Mouse (Mus musculus) cerebellum, postnatal 14 days (tissue): ENCODE measurements around the gene Ptprd.

Source experiments
- DNase-seq, 2 experiments: peaks; one replicate each; pipeline ENCODE4 v3.0.0; 2021; ENCODE audit warnings: mixed read lengths in 2 of 2

Gene Ptprd

GRCm38 (mm10) chr4:76865585-76865984, 1346.2 kb downstream of the Ptprd start:
- DNase-seq: no peak

GRCm38 (mm10) chr4:76846265-76846664, 1365.5 kb downstream of the Ptprd start:
- peak in 1 of 2 experiments; percentile 5 for DNase-seq

GRCm38 (mm10) chr4:76839016-76839415, 1372.7 kb downstream of the Ptprd start:
- DNase-seq: no peak

DNA sequence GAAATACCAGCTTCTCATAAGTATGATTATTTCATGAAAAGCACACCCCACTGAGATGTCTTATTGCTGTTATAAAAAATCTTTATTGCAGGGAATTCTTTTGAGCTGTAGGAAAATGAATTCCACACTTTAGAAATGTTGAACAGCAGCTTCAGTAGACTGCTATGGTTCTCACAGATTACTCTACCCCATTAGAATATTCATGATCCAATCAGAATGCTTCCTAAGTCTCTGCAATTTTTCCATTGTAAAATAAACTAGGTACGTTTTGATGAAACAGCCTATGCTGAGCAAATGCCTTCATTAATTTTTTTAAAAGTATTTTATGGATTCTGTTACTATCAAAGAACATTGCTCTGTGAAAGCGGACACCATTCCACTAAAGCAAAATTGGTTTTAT, 1399.6 kb downstream of the Ptprd start:
- no peak for DNase-seq

DNA sequence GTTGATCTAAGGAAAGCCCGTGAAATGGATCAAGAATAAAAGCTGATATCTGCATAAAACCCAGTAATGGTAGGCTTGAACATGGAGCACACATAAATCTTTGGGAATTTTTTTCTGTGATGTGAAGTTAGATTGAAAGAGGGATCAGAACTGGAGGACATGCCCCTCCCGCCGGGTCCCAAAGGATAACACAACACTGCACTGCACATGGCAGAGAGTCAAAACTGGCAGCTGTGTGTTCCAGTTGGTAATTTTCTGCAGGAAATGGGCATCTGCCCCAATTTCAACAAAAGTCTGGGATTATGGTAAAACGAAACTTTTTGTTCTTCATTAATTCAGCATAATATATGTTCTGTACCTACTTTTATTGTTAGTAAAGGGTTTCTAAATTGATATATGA, 1409.1 kb downstream of the Ptprd start:
- peak; percentile 6 to 9 for DNase-seq

DNA sequence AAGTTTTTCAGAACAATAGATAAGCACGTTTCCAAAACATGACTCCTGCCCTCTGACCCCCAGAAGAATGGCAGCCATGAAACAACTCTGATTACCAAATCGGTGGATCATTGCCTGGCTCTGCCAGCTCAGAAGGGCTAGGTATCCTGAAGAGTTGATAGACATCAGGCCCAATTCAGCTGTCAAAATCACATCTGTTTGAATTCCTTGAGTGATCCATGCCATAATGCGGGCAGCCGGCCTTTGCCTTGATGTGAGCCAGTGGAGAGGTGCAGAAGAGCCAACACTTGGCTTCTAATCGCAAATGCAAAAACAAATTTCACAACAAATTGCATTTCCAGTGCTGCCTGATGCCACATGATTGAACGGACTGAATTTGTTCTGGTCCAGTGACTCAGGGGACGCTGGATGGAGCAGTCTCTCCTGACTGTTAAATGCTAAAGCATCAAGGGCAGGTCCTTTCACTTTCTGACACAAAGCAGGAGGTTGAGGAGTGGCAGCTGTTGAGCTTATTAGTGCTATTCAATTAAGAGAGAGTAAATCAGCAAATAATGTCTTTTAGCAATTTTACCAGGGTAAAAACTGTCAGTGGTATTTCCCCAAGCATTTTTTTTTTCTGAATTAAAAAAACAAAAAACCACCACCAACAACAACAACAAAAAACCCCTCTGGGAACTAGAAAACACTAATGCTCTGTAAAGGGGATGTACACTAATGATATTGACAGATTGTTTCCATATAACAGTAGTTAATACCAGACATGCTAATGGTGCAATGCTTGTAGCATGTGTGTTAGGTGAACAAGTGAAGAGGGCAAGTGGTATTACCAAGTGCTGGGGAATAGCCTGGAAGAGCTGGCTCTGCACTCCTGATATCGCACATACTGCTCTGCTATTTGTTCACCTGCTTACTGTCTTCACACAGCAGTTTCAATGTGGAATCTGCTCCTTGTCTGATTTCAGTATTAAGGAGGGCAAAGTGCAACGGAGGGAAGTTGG, 1413.5 kb downstream of the Ptprd start:
- peak; percentile 5 to 8 for DNase-seq

DNA sequence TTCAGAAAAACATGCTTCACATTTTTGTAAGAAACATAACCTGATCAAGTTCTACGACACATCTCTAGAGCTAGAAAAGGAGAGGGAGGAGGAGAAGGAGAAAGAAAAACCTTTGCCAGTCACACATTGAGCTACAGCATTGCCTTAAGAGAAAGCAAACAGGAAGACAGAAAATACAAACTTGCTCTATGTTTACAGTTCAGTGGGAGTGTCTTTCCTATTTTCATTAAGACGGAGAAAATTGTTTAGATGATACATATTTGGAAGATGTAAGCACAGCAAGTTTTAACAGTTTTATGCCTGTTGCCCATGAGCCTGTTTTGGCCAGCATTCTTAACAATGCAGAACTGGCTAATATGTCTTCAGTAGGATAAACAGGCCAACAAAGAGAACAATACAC, 1426.4 kb downstream of the Ptprd start:
- no peak for DNase-seq

- DNase-seq: no peak
These were observed 1432.1 kb downstream of the Ptprd start for GRCm38 (mm10) chr4:76779558-76780124.

- no peak for DNase-seq
These were observed 1444.8 kb downstream of the Ptprd start for GRCm38 (mm10) chr4:76766918-76767317.

DNA sequence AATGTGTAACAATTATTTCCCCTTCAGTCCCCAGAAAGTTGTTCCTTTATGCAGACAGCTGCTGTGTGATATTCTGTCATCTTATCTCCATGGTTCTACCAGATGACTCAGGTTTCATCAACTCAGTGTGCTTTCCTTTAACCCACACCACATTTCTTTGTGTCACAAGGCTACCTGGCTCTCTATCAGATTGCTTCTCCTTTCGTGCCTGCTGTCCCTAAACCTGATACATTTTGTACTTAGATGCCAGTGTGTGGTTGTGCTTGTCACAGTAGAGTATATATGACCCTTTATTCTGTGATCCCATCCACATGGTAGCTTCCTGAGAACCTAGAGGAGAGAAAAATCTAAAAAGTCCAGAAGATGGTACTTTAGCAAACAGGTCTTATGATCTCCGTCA, 1445.3 kb downstream of the Ptprd start:
- no peak for DNase-seq

DNA sequence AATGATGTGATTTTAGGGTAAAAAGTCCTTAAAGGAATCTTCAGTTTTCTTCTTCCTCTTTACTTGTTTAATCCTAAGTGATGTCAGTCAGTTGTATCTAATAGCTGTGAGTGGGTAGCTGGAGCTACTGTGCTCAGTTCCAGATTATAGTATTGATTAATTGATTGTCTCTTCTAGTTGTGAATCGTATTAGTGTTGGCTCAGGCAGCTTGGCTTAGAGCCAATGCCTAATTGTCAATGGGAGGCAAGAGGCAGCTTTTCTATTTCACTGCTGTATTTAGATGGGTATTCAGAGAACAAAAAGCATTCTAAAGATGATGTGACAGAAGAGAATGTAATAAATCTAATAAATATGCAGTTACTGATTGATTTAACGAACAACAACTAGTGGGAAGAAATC, 1461.1 kb downstream of the Ptprd start:
- DNase-seq: peak in 1 of 2 experiments; percentile 5

GRCm38 (mm10) chr4:76735831-76736230, 1475.9 kb downstream of the Ptprd start:
- no peak for DNase-seq

DNA sequence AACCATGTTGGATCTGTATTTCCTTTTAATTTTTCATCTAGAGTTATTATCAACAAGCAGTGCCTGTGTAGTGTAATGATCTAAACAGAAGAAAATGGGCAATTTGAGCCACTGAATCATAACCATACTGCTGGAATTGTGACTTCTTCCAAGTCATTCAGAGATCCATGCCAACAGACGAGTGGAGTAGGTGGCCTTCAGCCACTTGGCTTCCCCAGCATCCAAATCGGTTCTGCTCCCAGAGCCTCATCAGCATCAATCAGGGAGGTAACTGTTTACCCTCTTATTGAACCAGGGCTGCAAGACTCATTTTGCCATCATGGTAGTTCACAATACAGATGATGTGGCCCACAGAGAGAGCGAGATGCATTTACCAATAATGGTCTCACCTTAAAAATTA, 1536.0 kb downstream of the Ptprd start:
- peak; percentile 32 to 70 for DNase-seq

DNA sequence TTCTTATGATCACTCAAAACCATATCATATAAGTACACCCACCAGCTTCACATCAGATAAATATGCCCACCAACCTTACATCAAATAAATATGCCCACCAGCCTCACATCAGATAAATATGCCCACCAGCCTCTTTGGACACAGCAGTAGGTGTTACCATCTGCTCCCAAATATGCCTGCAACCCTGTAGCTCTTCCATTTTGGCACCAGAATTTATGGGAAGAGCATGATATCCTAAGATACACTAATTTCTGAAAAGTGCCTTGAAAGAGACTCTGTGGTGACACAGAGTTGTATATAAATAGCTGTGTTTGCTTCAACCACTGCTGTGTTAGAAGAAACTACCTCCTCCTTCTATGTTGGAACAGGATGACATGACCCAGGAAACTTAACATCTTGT, 1538.5 kb downstream of the Ptprd start:
- DNase-seq: peak; percentile 22 to 65

GRCm38 (mm10) chr4:76672653-76673052, 1539.1 kb downstream of the Ptprd start:
- peak in 1 of 2 experiments; percentile 9 for DNase-seq

DNA sequence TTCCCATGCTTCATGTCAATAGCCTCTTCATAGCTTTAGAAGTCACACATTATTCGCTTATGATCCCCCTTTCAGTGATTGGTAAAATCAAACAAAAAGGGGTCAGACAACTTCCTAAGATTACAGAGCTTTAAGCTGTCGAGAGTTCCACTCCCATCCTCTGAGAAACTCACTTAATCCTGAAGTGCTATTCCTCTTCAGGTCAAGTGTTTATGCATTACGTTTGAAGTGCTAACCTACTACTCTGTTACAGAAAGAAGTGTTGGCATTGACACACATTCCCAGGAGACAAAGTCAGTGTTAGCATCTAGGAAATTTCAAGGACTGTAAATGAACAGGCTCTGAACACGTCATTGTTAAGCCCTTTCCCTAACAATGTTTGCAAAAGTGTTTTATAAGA, 1550.0 kb downstream of the Ptprd start:
- DNase-seq: no peak

- no peak for DNase-seq
These were observed 1551.6 kb downstream of the Ptprd start for GRCm38 (mm10) chr4:76660146-76660545.

GRCm38 (mm10) chr4:76656734-76657133, 1555.0 kb downstream of the Ptprd start:
- no peak for DNase-seq

GRCm38 (mm10) chr4:76652971-76653370, 1558.8 kb downstream of the Ptprd start:
- no peak for DNase-seq

- no peak for DNase-seq
These were observed 1590.0 kb downstream of the Ptprd start for GRCm38 (mm10) chr4:76621740-76622139.

DNA sequence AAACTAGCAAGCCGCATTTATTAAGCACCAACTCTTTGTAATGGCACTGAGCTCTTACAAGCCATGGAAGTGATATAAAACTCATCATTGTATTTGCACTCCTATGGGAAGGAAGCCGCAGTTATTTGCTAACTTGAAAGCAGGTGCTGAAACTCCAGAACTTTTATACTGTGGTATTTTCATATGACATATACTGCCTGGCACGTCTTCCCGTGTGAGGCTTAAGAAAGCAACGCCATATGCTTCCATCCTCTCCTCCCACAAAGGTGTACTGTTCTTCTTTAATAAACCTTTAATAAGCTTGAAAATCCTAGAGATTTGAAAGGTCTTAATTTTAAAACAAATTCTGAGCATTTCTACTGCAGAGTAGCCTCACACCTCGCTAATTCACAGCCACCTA, 1595.1 kb downstream of the Ptprd start:
- no peak for DNase-seq

GRCm38 (mm10) chr4:76608246-76608645, 1603.5 kb downstream of the Ptprd start:
- no peak for DNase-seq

DNA sequence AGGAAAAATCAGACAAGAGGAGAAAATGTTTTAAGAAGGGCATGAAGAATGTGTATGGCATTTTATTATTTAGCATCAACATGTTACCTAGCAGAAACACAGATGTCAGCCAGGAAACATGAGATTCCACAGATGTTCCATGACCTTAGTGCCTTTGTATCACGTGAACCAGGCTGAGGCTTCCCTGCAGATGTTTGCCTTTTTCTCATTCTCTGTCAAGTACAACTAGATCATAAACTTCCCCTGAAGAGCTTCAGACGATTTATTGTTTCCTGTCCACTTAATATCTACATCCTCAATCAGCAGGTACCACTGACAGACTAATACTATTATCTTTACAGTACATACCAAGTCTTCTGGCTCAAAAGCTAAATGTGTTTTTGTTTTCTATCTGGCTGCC, 1605.0 kb downstream of the Ptprd start:
- DNase-seq: no peak

DNA sequence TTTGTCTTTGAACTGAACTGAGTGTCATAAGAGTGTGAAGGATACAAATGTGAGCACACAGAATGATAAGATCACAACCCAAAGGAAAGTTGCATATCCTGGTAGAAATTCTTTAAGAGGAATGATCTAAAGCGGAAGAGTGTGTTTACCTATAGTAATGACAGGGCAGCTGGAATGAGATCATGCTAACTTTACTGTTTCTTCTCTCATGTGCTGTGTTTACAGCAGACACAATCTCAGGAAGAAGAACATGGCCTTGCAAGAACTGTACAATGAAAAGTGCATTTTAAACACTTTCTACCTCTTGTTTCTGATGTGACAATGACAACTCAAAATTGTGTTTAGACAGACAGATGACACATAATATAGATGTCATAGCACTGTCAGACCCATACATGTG, 1621.0 kb downstream of the Ptprd start:
- no peak for DNase-seq
